Mouse (Mus musculus) forebrain, postnatal 0 days (tissue): ENCODE results near the gene Il3. TPM values are rescaled to one million over a fixed set of nuclear protein-coding genes. Genes with fewer than 3 reads are reported as not detected.

Experiments used
- ATAC-seq: fragments of 200-750 bp; cut with Nextera tagmentation; 2 replicates; pipeline ENCODE4 v1.8.0; 2017; ENCODE audit warnings: mild to moderate bottlenecking, moderate library complexity
- DNase-seq: peaks from one replicate; pipeline ENCODE4 v3.0.0-alpha.2; 2015
- H3K27ac ChIP-seq: fragments of 300-500 bp; sonication (generic); 2 replicates; pipeline ENCODE4 v1.5.1; 2014; ENCODE audit warnings: low read depth, mild to moderate bottlenecking, antibody characterized with exemption, low read length, moderate library complexity, mixed read lengths
- H3K27me3 ChIP-seq: fragments of 300-500 bp; sonication (generic); 2 replicates; pipeline ENCODE4 v1.6.1; 2014; ENCODE audit warnings: mild to moderate bottlenecking, low read length, mixed read lengths; ENCODE audit not compliant: insufficient read depth
- H3K36me3 ChIP-seq: fragments of 300-500 bp; sonication (generic); 2 replicates; pipeline ENCODE4 v1.6.1; 2014; ENCODE audit warnings: mild to moderate bottlenecking, moderate library complexity; ENCODE audit not compliant: insufficient read depth
- H3K4me1 ChIP-seq: fragments of 300-500 bp; sonication (generic); 2 replicates; pipeline ENCODE4 v1.6.1; 2014; ENCODE audit warnings: antibody characterized with exemption; ENCODE audit not compliant: insufficient read depth
- H3K4me2 ChIP-seq: fragments of 300-500 bp; sonication (generic); 2 replicates; pipeline ENCODE4 v1.6.1; 2014; ENCODE audit warnings: low read depth, mild to moderate bottlenecking, moderate library complexity
- H3K4me3 ChIP-seq: fragments of 300-500 bp; sonication (generic); 2 replicates; pipeline ENCODE4 v1.5.1; 2014; ENCODE audit warnings: low read depth, low read length, mixed read lengths
- H3K9ac ChIP-seq: fragments of 300-500 bp; sonication (generic); 2 replicates; pipeline ENCODE4 v1.6.1; 2014; ENCODE audit warnings: mild to moderate bottlenecking
- H3K9me3 ChIP-seq: fragments of 300-500 bp; sonication (generic); 2 replicates; pipeline ENCODE4 v1.6.1; 2016; ENCODE audit warnings: low read length
- CTCF ChIP-seq: sonication (generic); IDR thresholded peaks from 2 replicates; pipeline ENCODE4 v1.5.1; 2016; ENCODE audit warnings: antibody characterized with exemption, control low read depth, low read depth
- WGBS: fragments of 180-500 bp; shearing (Covaris S2); extraction: QIAGEN DNeasy Blood & Tissue Kit; methylation state at CpG from one replicate; pipeline ENCODE4 v1.1.7; 2014; 5-methylcytosine and 5-hydroxymethylcytosine counted together
- polyA plus RNA-seq: library from polyadenylated mRNA; unstranded; fragments of >200 nt; fragmentation: Nextera tagmentation; extraction: Ambion mirVana; gene quantifications from 2 replicates; pipeline ENCODE4 v1.2.1, GENCODE M21; 2015
- total RNA-seq: library from RNA; depleted of rRNA; stranded (reverse); fragments of >200 nt; gene quantifications from 2 replicates; pipeline ENCODE4 v1.2.3, GENCODE M21; 2014; rRNA removed

Gene Il3
- total and polyA plus RNA-seq, 2 experiments from 2014 or later, result not detected

DNA sequence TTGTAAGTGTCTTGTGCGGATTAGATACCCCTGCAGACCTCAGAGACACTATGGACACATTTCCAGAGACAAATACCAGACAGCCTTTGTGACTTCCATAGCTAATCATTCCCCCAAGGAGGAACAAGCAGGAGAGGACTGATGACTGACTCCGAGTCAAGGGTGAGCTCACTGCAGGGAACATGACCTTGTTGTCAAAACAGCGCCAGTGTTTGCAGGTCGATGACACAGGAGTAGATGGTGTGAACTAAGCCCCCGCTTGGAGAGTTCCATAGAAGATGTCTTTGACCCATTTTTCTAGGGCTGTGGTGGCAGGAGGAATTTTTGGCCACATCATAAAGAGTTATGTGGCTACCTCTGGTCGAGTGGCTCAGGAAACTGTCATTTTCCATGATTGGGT lies 51.0 kb downstream of the Il3 start:
- TF ChIP-seq CTCF, result no peak
- ATAC-seq (no peak), DNase-seq (no peak)
- H3K4me3 ChIP-seq, result no peak overlapping the region
- H3K9me3 ChIP-seq, result no peaks in the 10 kb centered on the region
- H3K27me3 ChIP-seq, result no peaks in the 10 kb centered on the region
- H3K9ac ChIP-seq, result no peak overlapping the region
- WGBS, result 88% methylated on average over 6 of the region's 6 CpGs
- no peak overlapping the region for H3K27ac ChIP-seq
- no peaks in the 10 kb centered on the region for H3K4me1 ChIP-seq
- no peak overlapping the region for H3K4me2 ChIP-seq
- no peaks in the 10 kb centered on the region for H3K36me3 ChIP-seq

Other genes starting within 250 kb of the Il3 start
- 3.7 and 4.7 TPM in 2 replicates for gene Slc22a4, start 239.2 kb downstream of the Il3 start, total RNA-seq
- gene Slc22a4, start 239.2 kb downstream of the Il3 start, polyA plus RNA-seq, result 3.3 and 4.0 TPM in 2 replicates
- gene Pdlim4, start 198.3 kb downstream of the Il3 start, total RNA-seq, result 27.6 and 30.9 TPM in 2 replicates
- gene Pdlim4, start 198.3 kb downstream of the Il3 start, polyA plus RNA-seq, result 47.9 and 50.7 TPM in 2 replicates
- 6.8 and 9.8 TPM in 2 replicates for gene P4ha2, start 167.2 kb downstream of the Il3 start, total RNA-seq
- 6.0 and 6.1 TPM in 2 replicates for gene P4ha2, start 167.2 kb downstream of the Il3 start, polyA plus RNA-seq
- not detected in 2 replicates for gene Csf2, start 17.6 kb downstream of the Il3 start, total RNA-seq
- gene Csf2, start 17.6 kb downstream of the Il3 start, polyA plus RNA-seq, result not detected in 2 replicates
- gene Acsl6, start 36.5 kb upstream of the Il3 start, total RNA-seq, result 56.3 and 57.7 TPM in 2 replicates
- gene Acsl6, start 36.5 kb upstream of the Il3 start, polyA plus RNA-seq, result 44.7 and 48.5 TPM in 2 replicates
- gene Meikin, start 103.4 kb upstream of the Il3 start, total RNA-seq, result not detected in 2 replicates
- gene Meikin, start 103.4 kb upstream of the Il3 start, polyA plus RNA-seq, result not detected in 2 replicates
- gene Fnip1, start 170.9 kb upstream of the Il3 start, total RNA-seq, result 28.1 and 31.8 TPM in 2 replicates
- gene Fnip1, start 170.9 kb upstream of the Il3 start, polyA plus RNA-seq, result 5.0 and 6.9 TPM in 2 replicates